34 mouse cellular contexts compared by ENCODE assay signal in the genomic region with DNA sequence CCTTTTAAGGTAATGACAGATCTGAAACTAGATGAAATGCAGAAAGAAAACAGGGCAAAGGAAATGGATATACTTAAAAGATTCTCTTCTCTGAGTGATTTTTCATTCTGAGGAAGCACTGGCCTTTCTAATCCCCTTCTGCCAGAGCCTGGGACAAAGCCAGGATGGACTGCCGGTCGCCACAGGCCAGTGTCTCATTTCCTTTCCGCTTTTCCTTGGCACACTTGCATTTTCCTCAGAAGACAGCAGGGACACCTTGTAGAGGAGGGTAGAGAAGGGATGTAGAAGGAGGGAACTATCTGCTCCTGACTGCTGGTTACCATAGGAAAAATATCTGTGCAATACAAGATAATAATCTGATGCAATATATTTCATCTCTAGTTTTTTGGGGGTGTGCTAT. TPM values are rescaled to one million over a fixed set of nuclear protein-coding genes. Genes with fewer than 3 reads are reported as not detected.
DNase-seq lines count a peak whose midpoint lies in the region; TF ChIP-seq lines count a peak whose summit lies in the region.
"Had no signal": no experiment of that assay in that cellular context is flagged by ENCODE, and none has a peak within 500 bp of the region (broad histone marks: within the 10 kb centered on the region; RNA-seq: fewer than 3 reads in every experiment).

No protein-coding gene starts in this region.

- peak; percentile 90 for DNase-seq in brain, adult 2 months (ENCODE audit: low read depth, low spot score)
- DNase-seq in cerebellum, adult 11 months = peak; percentile 62
- DNase-seq in cerebellum, adult 9-10 months = peak; percentile 82
- DNase-seq in cerebellum, postnatal 36 days = peak; percentile 70 to 75
- DNase-seq in heart, postnatal 10 days = no peak
- no peak for DNase-seq in thymus, postnatal 10 days (ENCODE audit: low spot score in 2 of 2)
- DNase-seq in kidney, adult 2 months = no peak
- DNase-seq: adrenal gland, postnatal 25 days; heart, postnatal 14 days; kidney, adult 9 months; kidney, postnatal 14 days; layer of hippocampus, adult 9-11 months; right cerebral cortex, postnatal 4 days; thymus, adult 2 months; thymus, postnatal 4 days had no signal

- no peaks in the 10 kb centered on the region for H3K4me1 ChIP-seq in kidney, adult 2 months (ENCODE audit: control insufficient read depth, insufficient read depth, low read length)
- H3K4me1 ChIP-seq: embryonic facial prominence, embryonic 13.5 days; forebrain, embryonic 10.5 days; forebrain, embryonic 15.5 days; heart, embryonic 13.5 days; limb, embryonic 12.5 days; lung, embryonic 15.5 days; midbrain, embryonic 10.5 days; neural tube, embryonic 13.5 days had no signal

- TF ChIP-seq POLR2A in kidney, adult 2 months (IDR thresholded peaks at IDR 0.05; ENCODE audit: low read depth, low read length) = no peak

- no peak overlapping the region for H3K4me3 ChIP-seq in kidney, adult 2 months (ENCODE audit: insufficient read depth, low read depth, low read length)
- H3K4me3 ChIP-seq: embryonic facial prominence, embryonic 13.5 days; forebrain, embryonic 10.5 days; forebrain, embryonic 15.5 days; heart, embryonic 13.5 days; limb, embryonic 12.5 days; lung, embryonic 15.5 days; midbrain, embryonic 10.5 days; neural tube, embryonic 13.5 days had no signal

- intact Hi-C loops in heart, postnatal 10 days (cut with DNase I) = no loop called here

- no peak for TF ChIP-seq CTCF in kidney, adult 2 months (conservative IDR thresholded peaks at IDR 0.05; ENCODE audit: insufficient read depth, insufficient read length, low read depth, low read length)

- 55% methylated on average over 3 of the region's 3 CpGs for WGBS in kidney, adult 2 months

- H3K27ac ChIP-seq in kidney, adult 2 months (ENCODE audit: insufficient read depth, low read depth, low read length) = no peak overlapping the region
- H3K27ac ChIP-seq: embryonic facial prominence, embryonic 13.5 days; forebrain, embryonic 10.5 days; forebrain, embryonic 15.5 days; heart, embryonic 13.5 days; limb, embryonic 12.5 days; lung, embryonic 15.5 days; midbrain, embryonic 10.5 days; neural tube, embryonic 13.5 days had no signal

- no peaks in the 10 kb centered on the region for H3K27me3 ChIP-seq in kidney, adult 2 months (replicated peaks; ENCODE audit: control insufficient read depth, insufficient read depth, low read length)
- H3K27me3 ChIP-seq: embryonic facial prominence, embryonic 13.5 days; forebrain, embryonic 15.5 days; heart, embryonic 13.5 days; limb, embryonic 12.5 days; lung, embryonic 15.5 days; neural tube, embryonic 13.5 days had no signal

- H3K36me3 ChIP-seq in kidney, adult 2 months (ENCODE audit: control insufficient read depth, insufficient read depth, low read length) = no peaks in the 10 kb centered on the region
- H3K36me3 ChIP-seq: embryonic facial prominence, embryonic 13.5 days; forebrain, embryonic 10.5 days; forebrain, embryonic 15.5 days; heart, embryonic 13.5 days; limb, embryonic 12.5 days; lung, embryonic 15.5 days; midbrain, embryonic 10.5 days; neural tube, embryonic 13.5 days had no signal

RNA-seq across cellular contexts. Expression of a gene that starts 32.1 kb away (rescaled TPM):
- total RNA-seq in heart, postnatal 10 days (2021) = under 1 TPM; 0.15 to 0.38 TPM
- 0.22 and 0.46 TPM in 2 replicates for polyA plus RNA-seq in kidney, adult 2 months (2012; rRNA removed)
- total RNA-seq: adrenal gland, postnatal 25 days; liver, adult 2 months had no signal
- polyA plus RNA-seq: CD4-positive, CD25-positive, alpha-beta regulatory T cell, adult 4 months; liver, adult 2 months; liver, embryonic 16.5 days; thymus, adult 2 months had no signal

RNA-seq across cellular contexts. Expression of a gene that starts 33.1 kb away (rescaled TPM):
- total RNA-seq in heart, postnatal 10 days (2021) = not detected
- polyA plus RNA-seq in kidney, adult 2 months (2012; rRNA removed) = not detected in 2 replicates
- total RNA-seq: adrenal gland, postnatal 25 days; gastrocnemius, adult 18-20 months; heart, adult 8-10 months; heart, postnatal 14 days; liver, adult 2 months; megakaryocyte progenitor cell, adult 5-6 weeks had no signal
- polyA plus RNA-seq: CD4-positive, CD25-positive, alpha-beta regulatory T cell, adult 4 months; embryonic facial prominence, embryonic 13.5 days; forebrain, embryonic 10.5 days; forebrain, embryonic 15.5 days; gonadal fat pad, adult 2 months; heart, embryonic 13.5 days; hindbrain, embryonic 11.5 days; intestine, embryonic 16.5 days; limb, embryonic 12.5 days; liver, adult 2 months; liver, embryonic 16.5 days; lung, embryonic 15.5 days; midbrain, embryonic 10.5 days; midbrain, embryonic 16.5 days; neural tube, embryonic 13.5 days; spleen, adult 2 months; thymus, adult 2 months had no signal

Comparison
In these comparisons a context has a peak if more than half of its experiments do, and no peak if none do; other contexts are left out.
1. DNase-seq: peak in brain, adult 2 months (single experiment), cerebellum, adult 11 months (single experiment), cerebellum, adult 9-10 months (single experiment) and cerebellum, postnatal 36 days (2 of 2); none in heart, postnatal 10 days (0 of 2), thymus, postnatal 10 days (0 of 2) and kidney, adult 2 months (single experiment).